Mouse (Mus musculus) left cerebral cortex, postnatal 10 days (tissue): ENCODE data around the gene Il15ra. TPM values are rescaled to one million over a fixed set of nuclear protein-coding genes. Genes with fewer than 3 reads are reported as not detected.
"Not testable (repeated sequence)": the region's sequence is repeated elsewhere in the genome, so short reads cannot be mapped to it uniquely, and the experiment has no call there.

Source experiments
- DNase-seq, 2 experiments: peaks; one replicate each; pipeline ENCODE4 v3.0.0; 2021 to 2022; ENCODE audit warnings: low spot score in 2 of 2, mixed read lengths in 1 of 2; ENCODE audit errors: extremely low spot score in 1 of 2
- intact Hi-C: fragments of 180-260 bp; cut with DNase I; formaldehyde crosslinking; loops from one replicate; pipeline ENCODE4 v1.15.1; 2025
- total RNA-seq, 2 experiments: library from RNA; stranded (reverse); gene quantifications; 2 replicates each; pipeline ENCODE4 v1.2.3; 2021

Gene Il15ra
- total RNA-seq, 2 experiments from 2014 or later = 2.9 to 3.8 TPM

GRCm38 (mm10) chr2:11699905-11700304, 5.2 kb upstream of the Il15ra start:
- intact Hi-C loops = no loop called here
- no peak for DNase-seq

- intact Hi-C loops = no loop called here
- DNase-seq = no peak
Measured at GRCm38 (mm10) chr2:11706030-11706745, 1.1 kb downstream of the Il15ra start.

GRCm38 (mm10) chr2:11706746-11707065, 1.6 kb downstream of the Il15ra start:
- no peak for DNase-seq
- intact Hi-C loops = no loop called here

GRCm38 (mm10) chr2:11708538-11708937, 3.4 kb downstream of the Il15ra start:
- no peak for DNase-seq
- intact Hi-C loops = no loop called here

GRCm38 (mm10) chr2:11710101-11710500, 5.0 kb downstream of the Il15ra start:
- DNase-seq = peak in 1 of 2 experiments; percentile 27
- intact Hi-C loops = not testable (repeated sequence)

- intact Hi-C loops = no loop called here
Measured at GRCm38 (mm10) chr2:11712483-11712990, 7.4 kb downstream of the Il15ra start.

GRCm38 (mm10) chr2:11713021-11713420, 7.9 kb downstream of the Il15ra start:
- no peak for DNase-seq
- intact Hi-C loops = no loop called here

More at GRCm38 (mm10) chr2:11712483-11712990, 7.4 kb downstream of the Il15ra start:
- no peak for DNase-seq

- intact Hi-C loops = no loop called here
- DNase-seq = peak; percentile 31 to 42
Measured at GRCm38 (mm10) chr2:11714535-11714934, 9.4 kb downstream of the Il15ra start.

- intact Hi-C loops = no loop called here
- no peak for DNase-seq
Measured at GRCm38 (mm10) chr2:11718573-11718972, 13.5 kb downstream of the Il15ra start.

- intact Hi-C loops = no loop called here
Measured at GRCm38 (mm10) chr2:11722564-11722963, 17.5 kb downstream of the Il15ra start.

GRCm38 (mm10) chr2:11727574-11727973, 22.5 kb downstream of the Il15ra start:
- no peak for DNase-seq
- intact Hi-C loops = no loop called here

More at GRCm38 (mm10) chr2:11722564-11722963, 17.5 kb downstream of the Il15ra start:
- DNase-seq = no peak

- no peak for DNase-seq
- intact Hi-C loops = no loop called here
Measured at GRCm38 (mm10) chr2:11729091-11729490, 24.0 kb downstream of the Il15ra start.

- intact Hi-C loops = no loop called here
- no peak for DNase-seq
Measured at GRCm38 (mm10) chr2:11732978-11733377, 27.9 kb downstream of the Il15ra start.

- intact Hi-C loops = no loop called here
- DNase-seq = no peak
Measured at GRCm38 (mm10) chr2:11735853-11736252, 30.8 kb downstream of the Il15ra start.

GRCm38 (mm10) chr2:11738794-11739193, 33.7 kb downstream of the Il15ra start:
- intact Hi-C loops = no loop called here

GRCm38 (mm10) chr2:11739516-11740051, 34.5 kb downstream of the Il15ra start:
- no peak for DNase-seq
- intact Hi-C loops = no loop called here

More at GRCm38 (mm10) chr2:11738794-11739193, 33.7 kb downstream of the Il15ra start:
- no peak for DNase-seq

- no peak for DNase-seq
- intact Hi-C loops = no loop called here
Measured at GRCm38 (mm10) chr2:11762541-11762940, 57.5 kb downstream of the Il15ra start.

- intact Hi-C loops = no loop called here
Measured at GRCm38 (mm10) chr2:11765694-11766093, 60.6 kb downstream of the Il15ra start.

GRCm38 (mm10) chr2:11766485-11767160, 61.5 kb downstream of the Il15ra start:
- intact Hi-C loops = no loop called here
- DNase-seq = no peak

More at GRCm38 (mm10) chr2:11765694-11766093, 60.6 kb downstream of the Il15ra start:
- no peak for DNase-seq

- intact Hi-C loops = no loop called here
- no peak for DNase-seq
Measured at GRCm38 (mm10) chr2:11767161-11767545, 62.1 kb downstream of the Il15ra start.
